Mouse (Mus musculus): ENCODE measurements around the gene Tada2b.

The Tada2b gene

GRCm38 (mm10) chr5:36484171-36484990 is at the start of gene Tada2b, which contains the start of gene Ccdc96:
Gene Tada2b (minus strand): TSS chr5:36484285.
Gene Ccdc96 (plus strand): TSS chr5:36484588.
- in situ Hi-C loops (cut with MboI, MseI) = loop anchor here (5.0 kb wide), 1 partner anchor 98 kb away; no protein-coding TSS in a partner anchor

GRCm38 (mm10) chr5:36530129-36530751 is 46.2 kb upstream of the Tada2b start:
- in situ Hi-C loops (cut with MboI, MseI) = loop anchor here (10.0 kb wide), 1 partner anchor 55 kb away; no protein-coding TSS in a partner anchor

- in situ Hi-C loops (cut with MboI, MseI) = loop anchor here (10.0 kb wide), 1 partner anchor 55 kb away; no protein-coding TSS in a partner anchor
Measured at GRCm38 (mm10) chr5:36529698-36530097, 45.6 kb upstream of the Tada2b start.

- in situ Hi-C loops (cut with MboI, MseI) = no loop called here
Measured at GRCm38 (mm10) chr5:36526921-36527320, 42.8 kb upstream of the Tada2b start.

- in situ Hi-C loops (cut with MboI, MseI) = no loop called here
Measured at GRCm38 (mm10) chr5:36526274-36526673, 42.2 kb upstream of the Tada2b start.

GRCm38 (mm10) chr5:36525216-36525615 is 41.1 kb upstream of the Tada2b start:
- in situ Hi-C loops (cut with MboI, MseI) = no loop called here

- in situ Hi-C loops (cut with MboI, MseI) = no loop called here
Measured at GRCm38 (mm10) chr5:36523219-36523703, 39.2 kb upstream of the Tada2b start.

- in situ Hi-C loops (cut with MboI, MseI) = no loop called here
Measured at GRCm38 (mm10) chr5:36522782-36523181, 38.7 kb upstream of the Tada2b start.

- in situ Hi-C loops (cut with MboI, MseI) = no loop called here
Measured at GRCm38 (mm10) chr5:36519751-36520150, 35.7 kb upstream of the Tada2b start.

- in situ Hi-C loops (cut with MboI, MseI) = no loop called here
Measured at GRCm38 (mm10) chr5:36517596-36517995, 33.5 kb upstream of the Tada2b start.

GRCm38 (mm10) chr5:36515558-36515957 is 31.5 kb upstream of the Tada2b start:
- in situ Hi-C loops (cut with MboI, MseI) = no loop called here

GRCm38 (mm10) chr5:36515126-36515525 is 31.0 kb upstream of the Tada2b start:
- in situ Hi-C loops (cut with MboI, MseI) = no loop called here

- in situ Hi-C loops (cut with MboI, MseI) = no loop called here
Measured at GRCm38 (mm10) chr5:36510956-36511355, 26.9 kb upstream of the Tada2b start.

- in situ Hi-C loops (cut with MboI, MseI) = no loop called here
Measured at GRCm38 (mm10) chr5:36508351-36508750, 24.3 kb upstream of the Tada2b start.

GRCm38 (mm10) chr5:36505643-36506042 is 21.6 kb upstream of the Tada2b start:
- in situ Hi-C loops (cut with MboI, MseI) = no loop called here

- in situ Hi-C loops (cut with MboI, MseI) = no loop called here
Measured at GRCm38 (mm10) chr5:36505235-36505634, 21.1 kb upstream of the Tada2b start.

- in situ Hi-C loops (cut with MboI, MseI) = no loop called here
Measured at GRCm38 (mm10) chr5:36494709-36495108, 10.6 kb upstream of the Tada2b start.

GRCm38 (mm10) chr5:36493919-36494318 is 9.8 kb upstream of the Tada2b start:
- in situ Hi-C loops (cut with MboI, MseI) = no loop called here

- in situ Hi-C loops (cut with MboI, MseI) = no loop called here
Measured at GRCm38 (mm10) chr5:36489225-36489624, 5.1 kb upstream of the Tada2b start.

GRCm38 (mm10) chr5:36485306-36485705 is 1.2 kb upstream of the Tada2b start:
- in situ Hi-C loops (cut with MboI, MseI) = no loop called here

GRCm38 (mm10) chr5:36483203-36484101 is 633 bp downstream of the Tada2b start:
- in situ Hi-C loops (cut with MboI, MseI) = loop anchor here (5.0 kb wide), 1 partner anchor 99 kb away; no protein-coding TSS in a partner anchor

Data from regulatory T cell (primary cell).